Mouse (Mus musculus): ENCODE measurements around the gene Mad2l1bp.

Mad2l1bp gene

DNA sequence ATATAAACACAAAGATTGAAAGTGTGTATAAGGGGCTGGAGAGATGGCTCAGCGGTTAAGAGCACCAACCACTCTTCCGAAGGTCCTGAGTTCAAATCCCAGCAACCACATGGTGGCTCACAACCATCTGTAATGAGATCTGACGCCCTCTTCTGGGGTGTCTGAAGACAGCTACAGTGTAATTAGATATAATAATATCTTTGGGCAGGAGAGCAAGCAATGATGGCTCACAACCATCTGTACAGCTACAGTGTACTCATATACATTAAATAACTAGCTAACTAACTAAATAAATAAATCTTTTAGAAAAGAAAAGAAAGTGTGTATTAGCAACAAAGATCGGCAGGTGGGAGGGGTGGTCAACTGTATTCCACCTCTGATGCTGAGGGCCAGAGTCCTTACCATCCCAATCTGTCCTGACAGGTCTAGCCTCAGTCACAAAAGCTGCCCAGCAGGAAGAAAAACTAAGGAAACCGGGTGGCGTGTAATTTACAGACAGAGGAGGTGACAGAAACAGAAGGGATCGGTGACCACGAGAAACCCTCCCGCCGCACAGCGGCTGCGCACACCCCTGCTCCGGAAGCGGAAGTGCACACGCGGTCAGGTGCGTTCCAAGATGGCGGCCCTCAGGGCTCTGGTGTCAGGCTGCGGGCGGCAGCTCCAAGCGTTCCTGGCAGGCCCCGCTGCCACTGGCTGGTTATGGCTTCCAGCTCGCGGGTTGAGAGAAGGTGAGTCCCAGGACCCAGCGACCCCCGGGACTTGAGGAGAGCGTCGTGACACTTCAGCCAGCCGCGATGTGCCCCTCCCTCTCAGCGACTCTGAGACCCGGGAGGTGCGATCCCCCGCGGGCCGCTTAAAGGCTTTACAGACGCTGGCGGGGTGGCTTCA is 42.7 kb downstream of the Mad2l1bp start, which contains the start of gene Mrps18a:
Gene Mrps18a, plus strand, starts transcription at position 585 of the 888 bp plus-strand sequence.
- peak; percentile 38 for DNase-seq (ENCODE audit: low read depth, low spot score)

DNA sequence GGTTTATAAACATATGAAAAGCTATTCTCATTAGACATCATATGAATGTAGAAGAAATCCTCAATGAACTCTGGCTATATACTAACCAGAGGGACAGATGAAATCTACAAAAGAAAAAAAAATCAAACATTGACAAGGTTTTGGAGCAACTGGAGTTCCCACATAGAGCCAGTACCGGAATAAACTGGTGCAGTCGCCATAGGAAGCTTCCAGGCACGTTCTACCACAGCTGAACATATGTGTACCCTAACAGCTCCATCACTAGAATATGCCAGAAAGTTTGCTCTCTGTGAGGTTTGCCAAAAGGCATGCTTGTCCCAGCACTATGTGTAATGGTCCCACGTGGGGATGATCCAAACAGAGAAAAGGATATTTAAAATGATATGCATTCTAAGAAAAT is 45.1 kb downstream of the Mad2l1bp start:
- no peak for DNase-seq (ENCODE audit: low read depth, low spot score)

GRCm38 (mm10) chr17:46104487-46104886 is 48.9 kb downstream of the Mad2l1bp start:
- DNase-seq (ENCODE audit: low read depth, low spot score): no peak

DNA sequence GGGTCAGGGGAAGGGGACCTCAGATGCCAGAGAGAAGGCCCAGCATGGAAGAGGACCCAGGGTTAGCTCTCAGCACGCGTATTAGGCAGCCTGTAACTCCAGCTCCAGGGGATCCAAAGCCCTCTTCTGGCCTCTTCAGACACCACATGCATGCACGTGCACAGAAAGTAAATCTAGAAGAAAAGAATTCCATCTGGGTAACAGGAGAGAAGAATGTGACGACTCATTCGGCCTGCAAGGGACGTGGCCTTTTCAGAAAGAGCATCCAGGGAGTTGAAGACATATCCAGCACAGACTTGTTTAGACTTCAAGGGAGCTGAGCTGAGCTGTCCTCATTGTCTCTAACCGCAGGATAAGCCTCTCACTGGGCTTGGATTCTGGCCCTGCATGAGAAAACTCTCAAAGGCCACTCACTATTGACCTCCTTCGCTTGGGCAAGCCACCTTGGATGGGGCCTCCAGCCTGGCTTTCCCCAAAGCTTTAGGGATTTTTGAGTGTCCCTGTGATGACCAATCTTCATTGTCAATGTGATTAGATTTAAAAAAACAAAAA is 50.7 kb downstream of the Mad2l1bp start:
- DNase-seq (ENCODE audit: low read depth, low spot score): no peak

GRCm38 (mm10) chr17:46101906-46102305 is 51.4 kb downstream of the Mad2l1bp start:
- no peak for DNase-seq (ENCODE audit: low read depth, low spot score)

- no peak for DNase-seq (ENCODE audit: low read depth, low spot score)
Observed at GRCm38 (mm10) chr17:46098525-46098924, 54.8 kb downstream of the Mad2l1bp start.
